Mouse (Mus musculus) ES-E14 (cell line): ENCODE measurements at regions not wholly inside any gene's neighbourhood (a gene's known extent, or its start where the extent isn't known, plus 50 kb on each side); places are given as distances from the start of the nearest gene placed in this dataset.

Experiments used
- DNase-seq: peaks from one replicate; pipeline ENCODE4 v3.0.0-alpha.2; 2013; ENCODE audit warnings: low read depth, low spot score
- H3K27ac ChIP-seq: 2 replicates; pipeline ENCODE4 v1.5.1; 2012; ENCODE audit warnings: low read depth, mild to moderate bottlenecking, low read length, moderate library complexity, mixed read lengths; ENCODE audit not compliant: poor library complexity, insufficient read depth, severe bottlenecking
- H3K36me3 ChIP-seq: 2 replicates; pipeline ENCODE4 v1.6.1; 2012; ENCODE audit warnings: mild to moderate bottlenecking, low read length, moderate library complexity, mixed read lengths; ENCODE audit not compliant: control insufficient read depth, poor library complexity, insufficient read depth, severe bottlenecking
- H3K4me1 ChIP-seq, 2 experiments: fragments of 150-350 bp in 1 of 2; sonication (generic) in 1 of 2; 2 replicates each; pipeline ENCODE4 v1.6.1; 2012; ENCODE audit warnings: low read length in 2 of 2, mild to moderate bottlenecking in 1 of 2, mixed read lengths in 1 of 2; ENCODE audit not compliant: control insufficient read depth in 2 of 2, insufficient read depth in 2 of 2, poor library complexity in 1 of 2
- H3K4me3 ChIP-seq, 2 experiments: fragments of 150-350 bp in 1 of 2; sonication (generic) in 1 of 2; 2 replicates each; pipeline ENCODE4 v1.5.1; 2012; ENCODE audit warnings: low read length in 2 of 2, low read depth in 1 of 2, mild to moderate bottlenecking in 1 of 2, mixed read lengths in 1 of 2; ENCODE audit not compliant: insufficient read depth in 1 of 2, poor library complexity in 1 of 2, severe bottlenecking in 1 of 2
- H3K9ac ChIP-seq: 2 replicates; pipeline ENCODE4 v1.6.1; 2012; ENCODE audit warnings: low read depth, mild to moderate bottlenecking, low read length, mixed read lengths; ENCODE audit not compliant: poor library complexity, insufficient read depth, severe bottlenecking
- H3K9me3 ChIP-seq: fragments of 150-350 bp; sonication (generic); 2 replicates; pipeline ENCODE4 v1.6.1; 2012; ENCODE audit warnings: low read depth, mild to moderate bottlenecking, low read length; ENCODE audit not compliant: control insufficient read depth, insufficient read depth
- CHD2 ChIP-seq: IDR thresholded peaks from 2 replicates; pipeline ENCODE4 v1.6.1; 2014; ENCODE audit warnings: mild to moderate bottlenecking, low read depth, low read length, inconsistent platforms
- HCFC1 ChIP-seq: IDR thresholded peaks from 2 replicates; pipeline ENCODE4 v1.6.1; 2012; ENCODE audit warnings: low read length, inconsistent platforms, borderline replicate concordance; ENCODE audit not compliant: insufficient read depth
- MAFK ChIP-seq: IDR thresholded peaks from 2 replicates; pipeline ENCODE4 v1.6.1; 2014; ENCODE audit warnings: mild to moderate bottlenecking, low read depth, low read length, inconsistent platforms; ENCODE audit not compliant: insufficient read depth
- ZC3H11A ChIP-seq: IDR thresholded peaks from 2 replicates; pipeline ENCODE4 v1.6.1; 2012; ENCODE audit warnings: low read depth, mild to moderate bottlenecking, inconsistent platforms, low read length, borderline replicate concordance
- ZNF384 ChIP-seq: IDR thresholded peaks from 2 replicates; pipeline ENCODE4 v1.6.1; 2012; ENCODE audit warnings: low read depth, low read length, inconsistent platforms
- in situ Hi-C, 2 experiments: fragments of 600-800 bp; cut with MboI; formaldehyde crosslinking; loops; one replicate each; pipeline ENCODE4 v1.15.1; 2025; ENCODE audit warnings: low sequenced_read_pairs in 2 of 2, inconsistent platforms in 1 of 2; ENCODE audit not compliant: unreplicated experiment in 2 of 2

GRCm38 (mm10) chr17:85847756-85848155 lies 159.7 kb upstream of the Six2 start:
- in situ Hi-C loops = no loop called here
- H3K9ac ChIP-seq = no peak overlapping the region
- TF ChIP-seq ZNF384 (no peak), ZC3H11A (no peak), MAFK (no peak), CHD2 (no peak), HCFC1 (no peak)
- no peaks in the 10 kb centered on the region for H3K9me3 ChIP-seq
- no peak overlapping the region for H3K4me3 ChIP-seq
- no peak for DNase-seq
- H3K27ac ChIP-seq = no peak overlapping the region
- no peaks in the 10 kb centered on the region for H3K36me3 ChIP-seq
- no peaks in the 10 kb centered on the region for H3K4me1 ChIP-seq

DNA sequence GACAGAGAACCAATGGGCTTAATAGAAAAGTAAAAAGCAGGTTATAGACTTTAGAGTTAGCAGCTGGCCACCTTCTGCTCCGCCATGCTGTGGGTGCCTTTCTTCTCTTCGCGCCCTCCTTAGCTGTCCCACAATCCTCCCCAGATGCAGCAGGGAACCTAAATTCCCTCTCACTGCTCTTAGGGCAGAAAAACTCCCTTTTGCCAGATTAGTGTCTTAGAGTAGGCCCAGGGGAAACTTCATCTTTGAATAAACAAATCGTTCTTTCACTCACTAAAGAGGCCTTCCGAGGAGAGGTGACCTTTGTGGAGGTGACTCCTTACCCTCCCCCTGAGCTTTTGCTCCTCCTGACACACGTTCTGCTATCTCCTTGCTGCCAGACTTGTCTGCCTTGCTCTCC lies 157.0 kb upstream of the Six2 start:
- no peak overlapping the region for H3K9ac ChIP-seq
- H3K36me3 ChIP-seq = no peaks in the 10 kb centered on the region
- TF ChIP-seq MAFK (no peak), CHD2 (no peak), ZNF384 (no peak), ZC3H11A (no peak), HCFC1 (no peak)
- DNase-seq = no peak
- no peak overlapping the region for H3K27ac ChIP-seq
- in situ Hi-C loops = no loop called here
- H3K4me3 ChIP-seq = no peak overlapping the region
- H3K9me3 ChIP-seq = no peaks in the 10 kb centered on the region
- H3K4me1 ChIP-seq = no peaks in the 10 kb centered on the region

DNA sequence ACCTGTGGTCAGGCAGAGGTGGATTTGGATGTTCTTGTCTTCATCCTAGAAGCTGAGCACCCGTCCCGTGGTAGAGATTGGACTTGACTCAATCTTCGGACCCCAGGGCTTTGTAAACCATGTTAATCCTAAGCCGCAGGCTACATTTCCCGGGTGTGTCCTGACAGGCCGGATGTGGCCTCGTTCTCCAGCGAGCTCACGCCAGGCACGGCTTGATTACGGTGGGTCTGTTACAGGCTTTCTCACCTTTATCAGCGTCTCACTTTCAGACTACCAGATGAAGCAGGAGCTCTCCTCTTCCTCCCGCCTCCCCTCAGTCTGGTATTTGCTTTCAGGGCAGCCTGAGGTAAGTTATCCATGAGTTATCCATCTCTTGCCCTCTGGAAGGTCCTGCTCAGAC lies 156.4 kb upstream of the Six2 start:
- Histone ChIP-seq H3K9me3 (no peaks in the 10 kb centered on the region), H3K4me1 (no peaks in the 10 kb centered on the region), H3K4me3 (no peak overlapping the region), H3K36me3 (no peaks in the 10 kb centered on the region), H3K9ac (no peak overlapping the region), H3K27ac (no peak overlapping the region)
- no peak for TF ChIP-seq MAFK
- no peak for TF ChIP-seq CHD2
- TF ChIP-seq ZNF384 = no peak
- no peak for TF ChIP-seq HCFC1
- TF ChIP-seq ZC3H11A = no peak
- no peak for DNase-seq
- in situ Hi-C loops = no loop called here

DNA sequence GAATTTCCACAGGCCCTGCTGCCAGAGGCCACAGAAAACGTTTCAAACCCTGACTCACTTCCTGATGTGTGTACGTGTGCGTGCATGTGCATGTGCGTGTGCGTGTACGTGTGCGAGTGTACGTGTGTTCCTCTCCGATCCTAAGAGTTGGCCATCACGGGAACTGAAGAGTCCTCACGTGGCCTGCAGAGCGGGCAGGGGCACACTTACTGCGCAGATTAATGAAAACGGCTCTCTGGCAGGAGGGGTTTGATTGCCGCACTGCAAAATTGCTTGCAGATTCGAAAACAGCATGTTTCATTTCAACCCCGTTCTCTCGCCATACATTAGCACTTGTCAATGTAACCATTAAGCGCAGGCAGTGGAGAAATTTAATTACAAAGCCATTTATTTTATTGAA lies 135.0 kb upstream of the Six2 start:
- Histone ChIP-seq H3K9ac (no peak overlapping the region), H3K4me3 (no peak overlapping the region), H3K9me3 (no peaks in the 10 kb centered on the region), H3K4me1 (no peaks in the 10 kb centered on the region), H3K36me3 (no peaks in the 10 kb centered on the region), H3K27ac (no peak overlapping the region)
- DNase-seq = no peak
- no peak for TF ChIP-seq MAFK
- TF ChIP-seq ZNF384 = no peak
- no peak for TF ChIP-seq HCFC1
- in situ Hi-C loops = no loop called here

GRCm38 (mm10) chr17:85821861-85822260 lies 133.8 kb upstream of the Six2 start:
- H3K9ac ChIP-seq = no peak overlapping the region
- H3K4me3 ChIP-seq = no peak overlapping the region
- H3K27ac ChIP-seq = no peak overlapping the region
- no peaks in the 10 kb centered on the region for H3K9me3 ChIP-seq
- in situ Hi-C loops = no loop called here
- DNase-seq = no peak
- no peaks in the 10 kb centered on the region; a peak in 1 of 4 replicates for H3K4me1 ChIP-seq
- TF ChIP-seq HCFC1 (no peak), MAFK (no peak), ZNF384 (no peak), ZC3H11A (no peak), CHD2 (no peak)
- H3K36me3 ChIP-seq = no peaks in the 10 kb centered on the region
